Mouse (Mus musculus): ENCODE measurements around the gene Tgif2lx1.
"Not testable (repeated sequence)": the region's sequence is repeated elsewhere in the genome, so short reads cannot be mapped to it uniquely, and the experiment has no call there.

The Tgif2lx1 gene

GRCm38 (mm10) chrX:118480637-118481036 is at the start of gene Tgif2lx1:
TSS of gene Tgif2lx1 (minus strand) at chrX:118480737.
- not testable (repeated sequence) for DNase-seq (ENCODE audit: low spot score in 2 of 2)

Data from urinary bladder, postnatal 36 days (tissue).